Comparison of ENCODE assay signal across 8 mouse cellular contexts in the genomic region with DNA sequence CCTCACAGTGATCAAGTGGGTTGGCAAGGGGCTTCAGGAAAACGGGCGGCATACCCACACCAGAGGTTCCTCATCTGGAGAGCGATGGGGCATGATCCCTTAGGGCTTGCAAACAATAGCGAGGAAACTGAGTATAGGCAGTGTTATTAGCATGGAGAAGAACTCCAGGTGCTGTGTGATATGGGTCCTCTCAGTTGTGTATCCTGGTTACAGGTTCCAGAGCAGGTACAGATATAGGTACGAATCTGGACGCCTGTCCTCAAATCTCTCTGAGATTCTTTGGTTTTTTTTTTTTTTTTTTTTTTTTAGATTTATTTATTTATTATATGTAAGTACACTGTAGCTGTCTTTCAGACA. TPM values are rescaled to one million over a fixed set of nuclear protein-coding genes. Genes with fewer than 3 reads are reported as not detected.
A peak's percentile ranks its signal among the peaks of the same experiment; 100 is the strongest.
DNase-seq lines count a peak whose midpoint lies in the region; ATAC-seq and TF ChIP-seq lines count a peak whose summit lies in the region.

No protein-coding gene starts in this region.

- no peak for TF ChIP-seq POLR2A in kidney, adult 2 months (IDR thresholded peaks at IDR 0.05; ENCODE audit: low read depth, low read length)
- TF ChIP-seq POLR2A in bone marrow, adult 2 months (IDR thresholded peaks at IDR 0.05; ENCODE audit: borderline replicate concordance, control insufficient read depth, low read depth, low read length), result no peak

- no peak for TF ChIP-seq CTCF in kidney, adult 2 months (conservative IDR thresholded peaks at IDR 0.05; ENCODE audit: insufficient read depth, insufficient read length, low read depth, low read length)
- TF ChIP-seq CTCF in bone marrow, adult 2 months (IDR thresholded peaks at IDR 0.05; ENCODE audit: control insufficient read depth, insufficient read depth, low read length), result no peak

- H3K4me1 ChIP-seq in kidney, adult 2 months (ENCODE audit: control insufficient read depth, insufficient read depth, low read length), result no peaks in the 10 kb centered on the region; the same call in 1 of the 2 replicates
- peaks cover 3% of the 10 kb centered on the region for H3K4me1 ChIP-seq in bone marrow, adult 2 months (ENCODE audit: control insufficient read depth, insufficient read depth, low read length)
- 0 out of 2 replicates have a peak, but pooled peaks cover 5% of the 10 kb centered on the region for H3K4me1 ChIP-seq in hindbrain, embryonic 14.5 days (replicated peaks; ENCODE audit: control insufficient read depth, insufficient read depth, low read length)
- H3K4me1 ChIP-seq in midbrain, embryonic 12.5 days, result peaks cover 8% of the 10 kb centered on the region

- WGBS in kidney, adult 2 months, result 39% methylated on average over 6 of the region's 6 CpGs
- 36% methylated on average over 6 of the region's 6 CpGs for WGBS in bone marrow, adult 2 months
- WGBS in hindbrain, embryonic 14.5 days, result 36% methylated on average over 6 of the region's 6 CpGs
- WGBS in midbrain, embryonic 12.5 days, result 41% methylated on average over 6 of the region's 6 CpGs

- H3K4me2 ChIP-seq in hindbrain, embryonic 14.5 days (replicated peaks), result peak overlapping the region; percentile 67
- H3K4me2 ChIP-seq in midbrain, embryonic 12.5 days (replicated peaks), result peak overlapping the region; percentile 66

- DNase-seq in kidney, adult 2 months, result no peak
- DNase-seq in kidney, adult 18-20 months, result no peak
- no peak for DNase-seq in hindbrain, embryonic 14.5 days (ENCODE audit: low spot score)
- no peak for DNase-seq in left cerebral cortex, postnatal 14 days (ENCODE audit: low spot score in 2 of 2)
- DNase-seq in testis, postnatal 14 days (ENCODE audit: low spot score), result no peak
- DNase-seq in embryo, embryonic 11 days, result no peak

- peak overlapping the region; percentile 76 for H3K9ac ChIP-seq in hindbrain, embryonic 14.5 days
- peak overlapping the region; percentile 63 for H3K9ac ChIP-seq in midbrain, embryonic 12.5 days (replicated peaks)

- intact Hi-C loops in left cerebral cortex, postnatal 14 days (cut with DNase I), result no loop called here

- no peaks in the 10 kb centered on the region for H3K36me3 ChIP-seq in kidney, adult 2 months (ENCODE audit: control insufficient read depth, insufficient read depth, low read length)
- H3K36me3 ChIP-seq in hindbrain, embryonic 14.5 days (replicated peaks; ENCODE audit: control insufficient read depth, insufficient read depth), result peaks cover 7% of the 10 kb centered on the region
- H3K36me3 ChIP-seq in midbrain, embryonic 12.5 days, result 0 out of 2 replicates have a peak, but pooled peaks cover 11% of the 10 kb centered on the region

- no peak for ATAC-seq in hindbrain, embryonic 14.5 days (ENCODE audit: low FRiP score)
- peak; percentile 68; the same call in 1 of the 2 replicates for ATAC-seq in midbrain, embryonic 12.5 days (ENCODE audit: low FRiP score, low read depth)

- H3K4me3 ChIP-seq in kidney, adult 2 months (ENCODE audit: insufficient read depth, low read depth, low read length), result peak overlapping the region; percentile 56
- H3K4me3 ChIP-seq in bone marrow, adult 2 months (replicated peaks; ENCODE audit: control insufficient read depth, low read depth, low read length), result peak overlapping the region; percentile 32
- peak overlapping the region; percentile 42 for H3K4me3 ChIP-seq in hindbrain, embryonic 14.5 days (replicated peaks; ENCODE audit: low read length)
- H3K4me3 ChIP-seq in midbrain, embryonic 12.5 days, result peak overlapping the region; percentile 45

- H3K9me3 ChIP-seq in hindbrain, embryonic 14.5 days (ENCODE audit: control insufficient read depth, low read length), result no peaks in the 10 kb centered on the region
- no peaks in the 10 kb centered on the region for H3K9me3 ChIP-seq in midbrain, embryonic 12.5 days

- H3K27me3 ChIP-seq in kidney, adult 2 months (replicated peaks; ENCODE audit: control insufficient read depth, insufficient read depth, low read length), result no peaks in the 10 kb centered on the region
- H3K27me3 ChIP-seq in hindbrain, embryonic 14.5 days (ENCODE audit: control insufficient read depth, insufficient read depth, low read length), result no peaks in the 10 kb centered on the region
- no peaks in the 10 kb centered on the region for H3K27me3 ChIP-seq in midbrain, embryonic 12.5 days

- peak overlapping the region; percentile 14; the same call in 1 of the 2 replicates for H3K27ac ChIP-seq in kidney, adult 2 months (ENCODE audit: insufficient read depth, low read depth, low read length)
- H3K27ac ChIP-seq in bone marrow, adult 2 months (ENCODE audit: control insufficient read depth, insufficient read depth, low read depth, low read length, poor library complexity), result peak overlapping the region; percentile 14; the same call in 1 of the 2 replicates
- peak overlapping the region; percentile 53; the same call in 1 of the 2 replicates for H3K27ac ChIP-seq in hindbrain, embryonic 14.5 days
- H3K27ac ChIP-seq in midbrain, embryonic 12.5 days (replicated peaks), result no peak overlapping the region

RNA-seq across cellular contexts. Expression of gene 1700030K09Rik, which starts 0.3 kb away (rescaled TPM):
- 6.8 and 7.2 TPM in 2 replicates for polyA plus RNA-seq in kidney, adult 2 months (2012; rRNA removed)
- polyA plus RNA-seq in bone marrow, adult 2 months (2011; ENCODE audit: insufficient read depth, insufficient read length, low replicate concordance, missing spikeins), result 1.6 and 4.1 TPM in 2 replicates
- 14.4 and 14.9 TPM in 2 replicates for polyA plus RNA-seq in hindbrain, embryonic 14.5 days (2014; fragmentation: Nextera tagmentation; extraction: Ambion mirVana)
- 16.4 and 18.2 TPM in 2 replicates for polyA plus RNA-seq in midbrain, embryonic 12.5 days (2016; fragmentation: Nextera tagmentation; extraction: Ambion mirVana)
- 10 to 100 TPM; 11.4 to 12.6 TPM for total RNA-seq in left cerebral cortex, postnatal 14 days (2021)

RNA-seq across cellular contexts. Expression of gene Calr3, which starts 0.3 kb away (rescaled TPM):
- polyA plus RNA-seq in kidney, adult 2 months (2012; rRNA removed), result 0.77 TPM in 2 replicates
- polyA plus RNA-seq in bone marrow, adult 2 months (2011; ENCODE audit: insufficient read depth, insufficient read length, low replicate concordance, missing spikeins), result not detected in 2 replicates
- 0.92 and 1.7 TPM in 2 replicates for polyA plus RNA-seq in hindbrain, embryonic 14.5 days (2014; fragmentation: Nextera tagmentation; extraction: Ambion mirVana)
- polyA plus RNA-seq in midbrain, embryonic 12.5 days (2016; fragmentation: Nextera tagmentation; extraction: Ambion mirVana), result 1.4 and 1.7 TPM in 2 replicates
- 1 to 10 TPM in 1 of 2 experiments, under 1 TPM in 1; 0.86 to 1.2 TPM for total RNA-seq in left cerebral cortex, postnatal 14 days (2021)

RNA-seq across cellular contexts. Expression of gene Eps15l1, which starts 22.7 kb away (rescaled TPM):
- 30.3 and 31.9 TPM in 2 replicates for polyA plus RNA-seq in kidney, adult 2 months (2012; rRNA removed)
- 29.1 and 46.4 TPM in 2 replicates for polyA plus RNA-seq in bone marrow, adult 2 months (2011; ENCODE audit: insufficient read depth, insufficient read length, low replicate concordance, missing spikeins)
- 59.3 and 60.5 TPM in 2 replicates for polyA plus RNA-seq in hindbrain, embryonic 14.5 days (2014; fragmentation: Nextera tagmentation; extraction: Ambion mirVana)
- 72.9 and 73.2 TPM in 2 replicates for polyA plus RNA-seq in midbrain, embryonic 12.5 days (2016; fragmentation: Nextera tagmentation; extraction: Ambion mirVana)
- total RNA-seq in left cerebral cortex, postnatal 14 days (2021), result 10 to 100 TPM; 63.3 to 69.5 TPM

RNA-seq across cellular contexts. Expression of gene Cherp, which starts 31.1 kb away (rescaled TPM):
- polyA plus RNA-seq in kidney, adult 2 months (2012; rRNA removed), result 33.5 and 35.7 TPM in 2 replicates
- polyA plus RNA-seq in bone marrow, adult 2 months (2011; ENCODE audit: insufficient read depth, insufficient read length, low replicate concordance, missing spikeins), result 36.2 and 57.2 TPM in 2 replicates
- 47.2 and 52.3 TPM in 2 replicates for polyA plus RNA-seq in hindbrain, embryonic 14.5 days (2014; fragmentation: Nextera tagmentation; extraction: Ambion mirVana)
- polyA plus RNA-seq in midbrain, embryonic 12.5 days (2016; fragmentation: Nextera tagmentation; extraction: Ambion mirVana), result 76.6 and 82.8 TPM in 2 replicates
- total RNA-seq in left cerebral cortex, postnatal 14 days (2021), result 10 to 100 TPM; 68.9 to 77.4 TPM

RNA-seq across cellular contexts. Expression of gene Slc35e1, which starts 48.4 kb away (rescaled TPM):
- polyA plus RNA-seq in kidney, adult 2 months (2012; rRNA removed), result 52.7 and 67.5 TPM in 2 replicates
- 10.3 and 23.6 TPM in 2 replicates for polyA plus RNA-seq in bone marrow, adult 2 months (2011; ENCODE audit: insufficient read depth, insufficient read length, low replicate concordance, missing spikeins)
- 11.0 and 12.8 TPM in 2 replicates for polyA plus RNA-seq in hindbrain, embryonic 14.5 days (2014; fragmentation: Nextera tagmentation; extraction: Ambion mirVana)
- 23.0 and 24.3 TPM in 2 replicates for polyA plus RNA-seq in midbrain, embryonic 12.5 days (2016; fragmentation: Nextera tagmentation; extraction: Ambion mirVana)
- 10 to 100 TPM; 50.8 to 53.8 TPM for total RNA-seq in left cerebral cortex, postnatal 14 days (2021)
